11 mouse cellular contexts compared by ENCODE assay signal in genomic region chr10:80486862-80487379, GRCm38 (mm10). TPM values are rescaled to one million over a fixed set of nuclear protein-coding genes. Genes with fewer than 3 reads are reported as not detected.
DNase-seq lines count a peak whose midpoint lies in the region; ATAC-seq and TF ChIP-seq lines count a peak whose summit lies in the region.
"Had no signal": no experiment of that assay in that cellular context is flagged by ENCODE, and none has a peak within 500 bp of the region (broad histone marks: within the 10 kb centered on the region; RNA-seq: fewer than 3 reads in every experiment).

No protein-coding gene starts in this region.

- H3K9ac ChIP-seq in kidney, embryonic 15.5 days: no peak overlapping the region
- H3K9ac ChIP-seq: embryonic facial prominence, embryonic 12.5 days; heart, embryonic 12.5 days had no signal

- no peaks in the 10 kb centered on the region for H3K9me3 ChIP-seq in kidney, embryonic 15.5 days (replicated peaks)

- no peak for ATAC-seq in kidney, embryonic 15.5 days (replicated peaks; ENCODE audit: low FRiP score)
- no peak for ATAC-seq in activated CD4-positive, CD25-positive, alpha-beta regulatory T cell, adult 4 months

- peaks cover 12% of the 10 kb centered on the region; the same call in 1 of the 2 replicates for H3K4me1 ChIP-seq in kidney, embryonic 15.5 days
- H3K4me1 ChIP-seq in embryonic fibroblast, embryonic 13.5 days (ENCODE audit: control insufficient read depth, insufficient read depth, low read length): no peaks in the 10 kb centered on the region
- H3K4me1 ChIP-seq: embryonic facial prominence, embryonic 12.5 days had no signal

- no peak overlapping the region for H3K4me2 ChIP-seq in kidney, embryonic 15.5 days
- H3K4me2 ChIP-seq: embryonic facial prominence, embryonic 12.5 days; heart, embryonic 12.5 days had no signal

- H3K4me3 ChIP-seq in kidney, embryonic 15.5 days (replicated peaks): no peak overlapping the region
- H3K4me3 ChIP-seq in embryonic fibroblast, embryonic 13.5 days (ENCODE audit: insufficient read depth, low read length): no peak overlapping the region
- H3K4me3 ChIP-seq: embryonic facial prominence, embryonic 12.5 days; heart, embryonic 12.5 days had no signal

- no peak for TF ChIP-seq POLR2A in embryonic fibroblast, embryonic 13.5 days (IDR thresholded peaks at IDR 0.05; ENCODE audit: low read depth, low read length)

- WGBS in kidney, embryonic 15.5 days: 73% methylated on average over 7 of the region's 7 CpGs

- peak; percentile 61; the same call in 1 of the 2 replicates for TF ChIP-seq CTCF in embryonic fibroblast, embryonic 13.5 days (IDR thresholded peaks at IDR 0.05; ENCODE audit: borderline replicate concordance, insufficient read depth, low read length)

- H3K36me3 ChIP-seq in kidney, embryonic 15.5 days: no peaks in the 10 kb centered on the region
- H3K36me3 ChIP-seq: embryonic facial prominence, embryonic 12.5 days; heart, embryonic 12.5 days had no signal

- peaks cover 93% of the 10 kb centered on the region for H3K27me3 ChIP-seq in kidney, embryonic 15.5 days

- no peak overlapping the region for H3K27ac ChIP-seq in kidney, embryonic 15.5 days
- no peak overlapping the region for H3K27ac ChIP-seq in embryonic fibroblast, embryonic 13.5 days (ENCODE audit: insufficient read depth, low read length)
- H3K27ac ChIP-seq: embryonic facial prominence, embryonic 12.5 days had no signal

- DNase-seq in kidney, postnatal 4 days: peak; percentile 39 to 53
- peak; percentile 11 for DNase-seq in 3T3-L1 (ENCODE audit: low read depth, low spot score)
- peak; percentile 24 for DNase-seq in CD4-positive helper T cell, adult 2 months (ENCODE audit: low read depth, low spot score)
- DNase-seq in cerebellum, adult 9-10 months: no peak
- DNase-seq in frontal cortex, adult 2 months (ENCODE audit: extremely low spot score in 1 of 2, low spot score in 1 of 2): no peak
- DNase-seq: lung, postnatal 10 days had no signal

RNA-seq across cellular contexts. Expression of gene Onecut3, which starts 7.7 kb away (rescaled TPM):
- not detected in 2 replicates for polyA plus RNA-seq in kidney, embryonic 15.5 days (2015; fragmentation: Nextera tagmentation; extraction: Ambion mirVana)
- not detected in 2 replicates for polyA plus RNA-seq in embryonic fibroblast, embryonic 13.5 days (2011; ENCODE audit: insufficient read length, low read depth, missing spikeins)
- polyA plus RNA-seq in activated CD4-positive, CD25-positive, alpha-beta regulatory T cell, adult 4 months (2017; shearing (Covaris generic)): not detected
- polyA plus RNA-seq in frontal cortex, adult 2 months (2012; rRNA removed): 0.02 and 0.04 TPM in 2 replicates
- polyA plus RNA-seq: heart, embryonic 12.5 days had no signal

RNA-seq across cellular contexts. Expression of gene Atp8b3, which starts 52.0 kb away (rescaled TPM):
- 0.23 TPM in 2 replicates for polyA plus RNA-seq in kidney, embryonic 15.5 days (2015; fragmentation: Nextera tagmentation; extraction: Ambion mirVana)
- not detected in 2 replicates for polyA plus RNA-seq in embryonic fibroblast, embryonic 13.5 days (2011; ENCODE audit: insufficient read length, low read depth, missing spikeins)
- polyA plus RNA-seq in activated CD4-positive, CD25-positive, alpha-beta regulatory T cell, adult 4 months (2017; shearing (Covaris generic)): not detected
- 0.22 and 0.25 TPM in 2 replicates for polyA plus RNA-seq in frontal cortex, adult 2 months (2012; rRNA removed)

RNA-seq across cellular contexts. Expression of gene Tcf3, which starts 53.5 kb away (rescaled TPM):
- 130 and 138 TPM in 2 replicates for polyA plus RNA-seq in kidney, embryonic 15.5 days (2015; fragmentation: Nextera tagmentation; extraction: Ambion mirVana)
- 64.8 and 72.9 TPM in 2 replicates for polyA plus RNA-seq in embryonic fibroblast, embryonic 13.5 days (2011; ENCODE audit: insufficient read length, low read depth, missing spikeins)
- 10 to 100 TPM in 1 of 2 experiments, 1 to 10 TPM in 1; 9.3 to 10.7 TPM for polyA plus RNA-seq in activated CD4-positive, CD25-positive, alpha-beta regulatory T cell, adult 4 months (2017; shearing (Covaris generic))
- polyA plus RNA-seq in frontal cortex, adult 2 months (2012; rRNA removed): 33.5 and 34.2 TPM in 2 replicates

Comparison
In these comparisons a context has a peak if more than half of its experiments do, and no peak if none do; other contexts are left out.
1. DNase-seq: peak in kidney, postnatal 4 days (2 of 2), 3T3-L1 (single experiment) and CD4-positive helper T cell, adult 2 months (single experiment); none in cerebellum, adult 9-10 months (single experiment) and frontal cortex, adult 2 months (0 of 2).